Mouse (Mus musculus) layer of hippocampus, adult 9-10 months (tissue): ENCODE data around the gene Siglec1.

ENCODE experiments used
- DNase-seq: peaks from one replicate; pipeline ENCODE4 v3.0.0; 2022; ENCODE audit warnings: low spot score

Siglec1 gene

DNA sequence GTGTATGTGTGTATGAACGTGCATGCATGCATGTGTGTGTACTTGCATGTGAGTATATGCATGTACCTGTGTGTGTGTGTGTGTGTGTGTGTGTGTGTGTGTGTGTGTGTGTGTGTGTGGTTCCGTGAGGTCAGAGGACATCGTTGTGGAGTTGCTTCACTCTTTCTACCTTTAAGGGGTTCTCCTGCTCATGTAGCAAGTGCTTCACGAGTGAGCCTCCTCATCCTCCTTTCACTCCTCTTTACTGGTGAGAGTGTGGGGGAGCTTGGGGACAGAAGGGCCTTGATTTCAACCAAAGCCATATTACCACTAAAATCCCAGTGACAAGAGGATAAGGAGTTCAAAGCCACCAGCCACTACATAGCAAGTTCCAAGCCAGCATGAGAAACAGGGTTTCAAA is 10.5 kb upstream of the Siglec1 start:
- DNase-seq: no peak

DNA sequence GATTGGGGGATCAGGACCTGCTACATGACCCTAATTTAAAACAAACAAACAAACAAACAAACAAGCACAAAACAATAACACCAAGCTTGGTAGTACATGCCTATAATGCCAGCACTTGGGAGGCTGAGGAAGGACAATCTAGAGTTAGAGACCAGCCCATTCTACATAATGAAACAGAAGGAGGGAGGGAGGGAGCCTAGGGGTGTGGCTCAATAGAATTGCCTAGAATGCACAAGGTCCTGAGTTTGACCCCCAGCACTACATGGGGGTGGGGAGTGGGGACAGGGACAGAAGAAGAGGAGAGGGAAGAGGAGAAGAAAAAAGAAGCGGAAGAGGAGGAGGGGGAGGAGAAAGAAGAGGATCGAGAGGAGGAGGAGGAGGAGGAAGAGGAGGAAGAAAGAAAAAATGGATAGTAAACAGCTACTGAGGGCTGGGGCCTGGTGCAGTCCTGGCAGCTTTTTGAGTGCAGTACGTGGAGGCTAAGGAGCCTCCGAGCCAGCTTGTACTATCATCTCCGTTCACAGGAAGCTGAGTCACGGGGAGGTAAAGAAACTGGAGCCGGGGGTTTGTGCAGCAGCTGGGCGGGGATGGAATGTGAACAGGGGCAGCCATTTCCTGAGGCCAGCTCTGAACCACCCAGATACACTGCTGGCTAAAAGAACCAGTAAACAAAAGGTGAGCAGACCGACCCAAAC is 9.7 kb upstream of the Siglec1 start:
- DNase-seq: no peak

- DNase-seq: peak; percentile 74
These were observed 8.3 kb upstream of the Siglec1 start for GRCm38 (mm10) chr2:131094823-131095222.

GRCm38 (mm10) chr2:131093577-131093976 is 7.0 kb upstream of the Siglec1 start:
- DNase-seq: no peak

- DNase-seq: no peak
These were observed 4.3 kb upstream of the Siglec1 start for GRCm38 (mm10) chr2:131090852-131091251.

DNA sequence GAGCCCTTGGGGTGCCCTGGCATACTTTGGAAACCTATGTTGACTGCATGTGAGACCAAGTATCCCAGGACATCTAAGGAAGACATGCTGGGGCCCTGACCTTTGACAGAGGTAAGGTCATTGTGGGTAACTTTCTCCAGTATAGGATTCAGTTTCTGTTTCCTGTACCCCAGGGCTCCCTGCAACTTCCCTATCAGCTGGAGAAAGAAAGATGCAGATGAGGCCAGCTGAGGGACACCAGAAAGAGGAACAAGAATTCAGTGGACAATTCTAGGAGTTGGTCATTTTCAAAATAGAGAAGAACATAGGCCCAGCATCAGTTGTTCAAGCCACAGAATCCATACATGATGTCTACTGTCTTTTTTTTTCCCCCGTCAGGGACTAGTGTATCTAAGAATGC is 3.1 kb upstream of the Siglec1 start:
- DNase-seq: no peak

GRCm38 (mm10) chr2:131088581-131088980 is 2.0 kb upstream of the Siglec1 start:
- DNase-seq: no peak

- DNase-seq: no peak
These were observed 2.4 kb downstream of the Siglec1 start for GRCm38 (mm10) chr2:131084206-131084605.

DNA sequence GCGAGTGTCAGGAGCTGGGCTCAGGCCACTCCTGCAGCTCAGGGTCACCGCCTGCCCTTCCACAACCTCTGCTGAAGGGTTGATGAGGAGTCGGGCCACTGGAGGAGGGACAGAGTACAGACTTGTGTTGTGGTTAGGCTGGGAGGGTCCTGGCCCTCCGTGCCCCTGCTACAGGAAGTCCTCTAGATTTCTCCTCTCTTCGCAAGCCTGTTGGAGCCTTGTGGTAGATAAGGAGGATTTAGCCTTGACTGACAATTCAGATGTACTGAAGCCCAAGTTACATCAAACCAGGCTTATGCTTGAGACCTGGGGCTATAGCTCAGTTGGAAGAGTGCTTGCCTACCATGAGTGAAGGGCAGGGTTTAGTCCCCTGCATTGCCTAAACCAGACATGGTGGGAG is 6.1 kb downstream of the Siglec1 start:
- no peak for DNase-seq

- no peak for DNase-seq
These were observed 14.0 kb downstream of the Siglec1 start for GRCm38 (mm10) chr2:131072536-131072935.

GRCm38 (mm10) chr2:131067481-131067880 is 19.1 kb downstream of the Siglec1 start:
- no peak for DNase-seq

DNA sequence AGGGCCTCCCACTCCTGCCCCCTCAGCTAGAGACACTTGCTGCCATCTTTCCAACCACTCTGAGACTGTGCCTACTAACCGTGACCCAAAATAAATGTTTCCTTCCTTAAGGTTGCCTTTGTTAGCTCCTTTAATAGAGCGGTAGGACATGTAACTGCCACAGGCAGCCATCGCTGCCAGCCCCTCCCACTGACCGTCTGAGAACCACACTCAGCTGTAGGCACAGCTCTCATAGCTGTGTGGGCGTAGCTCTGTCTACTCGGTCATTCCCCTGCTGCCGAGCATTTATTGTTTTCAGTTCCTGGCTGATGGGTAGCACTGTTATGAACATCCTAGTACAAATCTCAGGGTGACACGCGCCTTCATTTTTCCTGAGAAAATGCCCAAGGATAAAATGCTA is 20.2 kb downstream of the Siglec1 start:
- DNase-seq: no peak

DNA sequence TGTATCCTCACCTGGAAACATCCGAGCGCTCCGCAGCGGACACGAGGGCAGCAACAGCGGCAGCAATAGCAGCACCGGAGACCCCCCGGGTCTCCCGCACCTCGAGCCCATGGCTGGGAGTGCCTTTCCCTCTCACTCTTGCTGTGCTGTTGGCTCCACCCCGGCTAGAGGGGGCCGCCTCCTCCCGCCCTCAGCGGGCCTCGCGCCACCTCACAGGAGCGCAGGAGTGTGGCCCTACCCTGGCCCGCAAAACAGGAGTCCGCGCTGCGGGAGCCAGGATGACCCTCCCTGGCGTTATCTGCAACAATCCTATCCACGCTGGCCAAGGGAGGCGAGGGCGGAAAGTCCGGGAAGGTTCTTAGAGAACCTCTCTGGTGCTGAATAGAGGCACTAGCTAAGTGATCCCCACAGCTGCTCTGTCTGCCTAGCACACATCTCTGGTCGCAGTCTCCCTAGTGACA is 23.1 kb downstream of the Siglec1 start, which contains the start of gene Adam33:
TSS of gene Adam33 (minus strand) at position 411 of the 461 bp plus-strand sequence.
- no peak for DNase-seq

- DNase-seq: no peak
These were observed 25.0 kb downstream of the Siglec1 start for GRCm38 (mm10) chr2:131061607-131062006.

GRCm38 (mm10) chr2:131060784-131061183 is 25.8 kb downstream of the Siglec1 start:
- DNase-seq: no peak

- DNase-seq: no peak
These were observed 26.6 kb downstream of the Siglec1 start for GRCm38 (mm10) chr2:131059781-131060540.

- DNase-seq: no peak
These were observed 27.2 kb downstream of the Siglec1 start for GRCm38 (mm10) chr2:131059377-131059776.

GRCm38 (mm10) chr2:131058672-131059071 is 27.9 kb downstream of the Siglec1 start:
- no peak for DNase-seq

DNA sequence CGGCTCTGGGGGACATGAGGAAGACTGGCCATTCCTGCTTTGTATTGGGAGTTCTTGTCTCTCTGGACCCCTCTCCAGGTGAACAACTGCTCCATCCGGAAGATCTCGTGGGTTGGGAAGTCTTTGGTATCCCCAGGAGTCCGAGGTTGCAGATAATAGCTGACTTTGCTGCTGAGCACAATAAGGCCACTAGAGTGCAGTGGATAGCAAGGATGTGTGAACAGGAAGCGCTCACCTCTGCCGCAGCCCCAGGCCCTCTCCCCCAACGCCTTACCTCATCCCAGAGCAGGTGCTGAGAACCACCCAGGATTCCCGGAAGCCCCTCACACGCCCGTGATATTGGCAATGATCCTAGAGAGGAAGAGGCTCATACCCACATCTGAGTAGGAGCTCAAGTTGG is 30.4 kb downstream of the Siglec1 start:
- DNase-seq: no peak

DNA sequence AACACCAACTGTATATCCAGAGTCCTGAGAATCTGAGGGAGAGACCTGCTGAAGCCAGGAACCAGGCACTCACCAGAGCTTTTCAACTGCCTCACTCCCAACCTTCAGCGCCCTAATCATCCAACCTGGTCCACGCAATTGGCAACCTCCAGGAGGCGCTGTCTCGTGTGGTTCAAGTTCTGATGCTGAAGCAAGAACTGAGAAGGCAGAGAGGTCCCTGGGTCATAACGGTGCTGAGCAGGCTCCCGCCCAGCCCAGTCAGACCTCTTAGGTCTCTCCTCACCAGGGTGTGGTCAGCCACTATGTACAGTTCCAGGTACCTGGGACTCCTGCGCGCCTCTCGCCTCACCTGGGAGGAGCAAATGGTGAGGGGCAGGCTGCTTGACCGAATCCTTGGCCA is 30.9 kb downstream of the Siglec1 start:
- DNase-seq: no peak

GRCm38 (mm10) chr2:131054646-131055264 is 31.8 kb downstream of the Siglec1 start:
- no peak for DNase-seq

DNA sequence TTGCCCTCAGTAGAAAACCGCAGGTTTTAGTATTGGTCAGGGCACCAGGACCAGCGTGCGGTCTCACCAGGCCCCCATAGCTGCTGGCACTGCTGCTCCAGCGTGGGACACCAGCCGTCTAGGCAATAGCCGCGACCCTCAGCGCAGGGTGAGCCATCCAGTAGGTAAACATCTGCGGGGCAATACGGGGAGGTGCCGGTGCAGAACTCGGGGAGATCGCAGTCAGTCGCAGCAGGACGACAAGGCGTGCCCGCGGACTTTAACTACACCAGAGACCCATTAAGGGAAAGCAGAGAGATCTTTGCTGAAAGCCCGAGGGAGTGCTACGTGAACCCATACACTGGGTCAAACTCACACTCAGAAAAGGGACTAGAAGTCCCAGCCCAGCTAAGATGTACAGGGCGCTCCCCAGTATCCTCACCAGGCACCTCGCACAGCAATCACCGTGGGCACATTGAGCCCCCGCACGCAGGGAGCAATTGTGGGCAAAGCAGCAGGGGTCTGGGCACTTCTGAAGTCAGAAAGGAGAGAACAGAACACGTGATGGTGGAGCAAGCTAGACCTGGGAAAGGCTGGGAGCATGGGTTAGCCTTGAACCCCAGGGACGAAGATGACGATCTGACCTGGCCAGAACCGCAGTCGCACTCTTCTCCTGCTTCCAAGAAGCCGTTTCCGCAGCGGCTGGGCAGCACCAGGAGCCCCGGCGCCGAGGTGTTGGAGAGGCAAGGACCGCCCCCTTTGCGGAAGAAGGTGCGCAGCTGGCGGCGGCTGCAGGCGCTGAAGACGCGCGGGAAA is 32.5 kb downstream of the Siglec1 start:
- DNase-seq: no peak
